Mouse (Mus musculus) cerebellum, adult 9-11 months (tissue): ENCODE measurements at regions not wholly inside any gene's neighbourhood (a gene's known extent, or its start where the extent isn't known, plus 50 kb on each side); places are given as distances from the start of the nearest gene placed in this dataset.
A peak's percentile ranks its signal among the peaks of the same experiment; 100 is the strongest.

ENCODE experiments used
- DNase-seq: peaks from one replicate; pipeline ENCODE4 v3.0.0; 2022

GRCm38 (mm10) chr1:75901146-75901545 is 355.1 kb downstream of the Slc4a3 start:
- no peak for DNase-seq

GRCm38 (mm10) chr1:75905699-75906470 is 359.8 kb downstream of the Slc4a3 start:
- no peak for DNase-seq

GRCm38 (mm10) chr1:75915311-75915710 is 369.2 kb downstream of the Slc4a3 start:
- DNase-seq, result no peak

- no peak for DNase-seq
Observed at GRCm38 (mm10) chr1:75916181-75916580, 370.1 kb downstream of the Slc4a3 start.

- no peak for DNase-seq
Observed at GRCm38 (mm10) chr1:75919134-75919533, 373.1 kb downstream of the Slc4a3 start.

- DNase-seq, result no peak
Observed at GRCm38 (mm10) chr1:75925046-75925445, 379.0 kb downstream of the Slc4a3 start.

- peak; percentile 74 for DNase-seq
Observed at GRCm38 (mm10) chr1:75925802-75926201, 379.7 kb downstream of the Slc4a3 start.

GRCm38 (mm10) chr1:75931852-75932251 is 385.8 kb downstream of the Slc4a3 start:
- DNase-seq, result no peak

GRCm38 (mm10) chr1:75933831-75934230 is 387.8 kb downstream of the Slc4a3 start:
- DNase-seq, result no peak

GRCm38 (mm10) chr1:75934761-75935160 is 388.7 kb downstream of the Slc4a3 start:
- DNase-seq, result no peak

- DNase-seq, result no peak
Observed at GRCm38 (mm10) chr1:75935866-75936265, 389.8 kb downstream of the Slc4a3 start.

- DNase-seq, result peak; percentile 14
Observed at GRCm38 (mm10) chr1:75936596-75936995, 390.5 kb downstream of the Slc4a3 start.

GRCm38 (mm10) chr1:75937331-75937730 is 391.3 kb downstream of the Slc4a3 start:
- DNase-seq, result no peak

- DNase-seq, result no peak
Observed at GRCm38 (mm10) chr1:75946290-75946839, 400.3 kb downstream of the Slc4a3 start.

GRCm38 (mm10) chr1:75978203-75978986 is 432.3 kb downstream of the Slc4a3 start:
- no peak for DNase-seq

GRCm38 (mm10) chr1:75983057-75983456 is 437.0 kb downstream of the Slc4a3 start:
- no peak for DNase-seq

GRCm38 (mm10) chr1:75983487-75983886 is 437.4 kb downstream of the Slc4a3 start:
- no peak for DNase-seq

GRCm38 (mm10) chr1:75988496-75988895 is 442.4 kb downstream of the Slc4a3 start:
- no peak for DNase-seq

- DNase-seq, result no peak
Observed at GRCm38 (mm10) chr1:75992039-75992438, 446.0 kb downstream of the Slc4a3 start.

GRCm38 (mm10) chr1:75997222-75997621 is 451.2 kb downstream of the Slc4a3 start:
- no peak for DNase-seq

- peak; percentile 20 for DNase-seq
Observed at GRCm38 (mm10) chr1:76001124-76001523, 455.1 kb downstream of the Slc4a3 start.

GRCm38 (mm10) chr1:76009601-76010000 is 463.5 kb downstream of the Slc4a3 start:
- DNase-seq, result no peak

GRCm38 (mm10) chr1:76010212-76010800 is 464.2 kb downstream of the Slc4a3 start:
- no peak for DNase-seq
